Mouse (Mus musculus): ENCODE data around the gene Usp49. TPM values are rescaled to one million over a fixed set of nuclear protein-coding genes. Genes with fewer than 3 reads are reported as not detected.
"Not testable (repeated sequence)": the region's sequence is repeated elsewhere in the genome, so short reads cannot be mapped to it uniquely, and the experiment has no call there.

The Usp49 gene
- polyA plus RNA-seq, 1 experiment from 2014 or later: 3.5 TPM

DNA sequence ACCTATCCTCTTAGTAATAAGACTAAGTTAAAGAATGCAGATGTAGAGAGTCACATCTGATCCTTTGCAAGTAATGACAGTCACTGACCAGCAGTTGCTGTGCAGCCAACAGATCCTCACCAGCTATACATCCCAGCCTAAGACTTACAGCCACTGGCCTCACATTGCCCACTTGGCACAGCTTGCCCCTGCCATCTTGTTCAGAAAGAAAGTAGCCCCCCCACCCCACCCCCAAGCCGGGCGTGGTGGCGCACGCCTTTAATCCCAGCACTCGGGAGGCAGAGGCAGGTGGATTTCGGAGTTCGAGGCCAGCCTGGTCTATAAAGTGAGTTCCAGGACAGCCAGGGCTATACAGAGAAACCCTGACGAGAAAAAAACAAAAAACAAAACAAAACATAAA lies 23.9 kb downstream of the Usp49 start:
- not testable (repeated sequence) for H3K9me3 ChIP-seq (replicated peaks); H3K4me2 ChIP-seq; H3K9ac ChIP-seq; H3K27ac ChIP-seq (ENCODE audit: poor library complexity, severe bottlenecking); H3K36me3 ChIP-seq; H3K4me3 ChIP-seq; H3K27me3 ChIP-seq (replicated peaks); ATAC-seq (ENCODE audit: insufficient number of reproducible peaks, low FRiP score); H3K4me1 ChIP-seq (replicated peaks)
- 94% methylated on average over 8 of the region's 8 CpGs for WGBS

DNA sequence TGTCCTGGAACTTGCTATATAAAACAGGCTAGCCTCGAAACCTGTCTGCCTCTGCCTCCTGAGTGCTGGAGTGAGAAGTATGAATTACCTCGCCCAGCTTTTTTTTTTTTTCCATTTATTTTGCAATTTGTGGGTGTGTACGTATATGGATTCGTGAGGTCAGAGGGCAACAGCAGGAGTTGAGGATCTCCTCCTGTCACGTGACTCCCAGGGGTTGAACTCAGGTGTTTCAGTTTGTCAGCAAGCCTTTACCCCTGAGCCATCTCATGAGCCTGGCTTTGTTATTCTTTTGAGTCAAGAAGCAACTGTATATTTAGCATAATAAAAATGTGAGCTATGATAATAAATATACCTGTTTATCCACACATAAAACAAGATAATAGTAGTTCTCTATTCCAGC lies 25.2 kb downstream of the Usp49 start:
- Histone ChIP-seq H3K36me3 (peaks cover 10% of the 10 kb centered on the region; the same call in 1 of the 2 replicates), H3K27ac (ENCODE audit: poor library complexity, severe bottlenecking) (no peak overlapping the region), H3K9me3 (replicated peaks) (no peaks in the 10 kb centered on the region), H3K4me1 (replicated peaks) (no peaks in the 10 kb centered on the region), H3K4me3 (no peak overlapping the region), H3K4me2 (no peak overlapping the region), H3K9ac (no peak overlapping the region), H3K27me3 (replicated peaks) (no peaks in the 10 kb centered on the region)
- ATAC-seq (ENCODE audit: insufficient number of reproducible peaks, low FRiP score): no peak
- WGBS: 84% methylated on average over 5 of the region's 5 CpGs

DNA sequence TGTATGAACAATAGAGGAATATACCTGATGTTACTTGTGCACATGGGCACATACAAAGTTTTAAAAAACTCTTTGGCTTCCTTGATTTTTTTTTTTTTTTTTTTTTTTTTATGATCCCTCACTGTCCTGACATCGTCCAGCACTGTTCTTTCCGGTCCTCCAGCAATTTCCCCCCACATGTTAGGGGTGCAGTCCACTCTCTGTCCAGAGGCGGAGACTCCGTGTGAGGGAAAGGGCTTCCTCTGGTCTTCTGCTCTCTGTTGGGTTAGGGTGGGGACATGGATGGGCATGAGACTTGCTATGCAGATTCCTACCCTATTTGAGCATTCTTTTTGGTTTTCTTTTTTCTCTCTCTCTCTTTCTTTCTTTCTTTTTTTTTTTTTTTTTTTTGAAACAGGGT lies 27.4 kb downstream of the Usp49 start:
- no peak overlapping the region for H3K4me2 ChIP-seq
- no peak overlapping the region for H3K27ac ChIP-seq (ENCODE audit: poor library complexity, severe bottlenecking)
- no peak overlapping the region for H3K4me3 ChIP-seq
- 0 out of 2 replicates have a peak, but pooled peaks cover 7% of the 10 kb centered on the region for H3K36me3 ChIP-seq
- no peaks in the 10 kb centered on the region for H3K9me3 ChIP-seq (replicated peaks)
- H3K27me3 ChIP-seq (replicated peaks): no peaks in the 10 kb centered on the region
- no peak for ATAC-seq (ENCODE audit: insufficient number of reproducible peaks, low FRiP score)
- WGBS: 81% methylated on average over 4 of the region's 4 CpGs
- H3K9ac ChIP-seq: no peak overlapping the region
- no peaks in the 10 kb centered on the region for H3K4me1 ChIP-seq (replicated peaks)

DNA sequence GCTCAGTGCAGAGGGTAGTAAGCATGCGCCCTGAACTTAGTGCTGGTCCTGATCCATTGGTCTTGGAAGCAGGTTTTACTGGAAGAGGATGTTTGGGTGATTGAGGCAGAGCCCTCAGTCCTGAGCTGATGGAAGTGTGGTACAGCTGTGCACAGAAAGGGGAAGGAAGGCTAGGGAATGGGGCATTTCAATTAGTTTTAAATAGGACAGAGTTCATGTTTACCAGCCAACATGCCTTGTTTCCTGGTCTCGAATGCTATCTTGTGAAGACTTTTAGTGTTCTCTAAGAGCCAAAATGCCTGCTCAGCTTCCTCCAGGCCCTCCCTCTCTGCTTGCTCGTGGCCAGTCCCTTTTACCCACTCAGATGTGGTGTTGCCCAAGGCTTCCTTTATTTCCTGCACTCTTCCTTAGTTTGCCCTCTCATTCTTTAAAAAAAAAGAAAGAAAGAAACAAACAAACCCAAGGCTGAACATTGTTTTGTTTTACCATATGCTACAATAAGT lies 28.3 kb downstream of the Usp49 start:
- WGBS: 77% methylated on average over 3 of the region's 3 CpGs
- Histone ChIP-seq H3K4me3 (no peak overlapping the region), H3K9ac (no peak overlapping the region), H3K36me3 (0 out of 2 replicates have a peak, but pooled peaks cover 1% of the 10 kb centered on the region), H3K4me2 (no peak overlapping the region), H3K9me3 (replicated peaks) (no peaks in the 10 kb centered on the region), H3K27ac (ENCODE audit: poor library complexity, severe bottlenecking) (no peak overlapping the region), H3K27me3 (replicated peaks) (no peaks in the 10 kb centered on the region), H3K4me1 (replicated peaks) (peaks cover 6% of the 10 kb centered on the region)
- ATAC-seq (ENCODE audit: insufficient number of reproducible peaks, low FRiP score): no peak

DNA sequence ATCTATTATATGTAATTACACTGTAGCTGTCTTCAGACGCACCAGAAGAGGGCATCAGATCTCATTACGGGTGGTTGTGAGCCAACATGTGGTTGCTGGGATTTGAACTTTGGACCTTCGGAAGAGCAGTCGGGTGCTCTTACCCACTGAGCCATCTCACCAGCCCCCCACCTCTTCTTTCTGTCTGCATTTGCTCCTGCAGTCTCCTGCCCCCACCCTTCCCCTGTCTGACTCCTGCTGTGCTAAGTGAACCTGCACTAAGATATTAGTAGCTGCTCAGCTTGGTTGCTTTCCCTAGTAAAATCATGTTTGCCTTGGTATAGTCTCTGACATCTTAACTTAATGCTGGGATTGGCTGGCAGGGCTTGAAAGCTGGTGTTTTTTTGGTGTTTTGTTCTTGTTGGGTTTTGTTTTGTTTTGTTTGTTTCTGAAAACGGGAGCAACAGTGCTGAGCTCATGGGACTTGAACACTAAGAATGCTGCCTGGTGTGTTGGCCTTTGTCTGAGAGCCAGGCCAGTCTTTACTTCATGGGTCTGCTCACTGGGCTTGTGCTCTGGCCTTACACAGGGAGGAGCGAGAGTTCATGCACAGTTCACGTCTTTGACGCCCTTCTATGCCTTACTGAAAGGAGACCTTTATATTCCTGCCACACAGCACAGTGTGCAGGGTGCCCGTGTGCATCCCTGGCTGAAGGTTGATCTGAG lies 32.7 kb downstream of the Usp49 start:
- Histone ChIP-seq H3K4me2 (no peak overlapping the region), H3K9me3 (replicated peaks) (no peaks in the 10 kb centered on the region), H3K36me3 (no peaks in the 10 kb centered on the region), H3K27me3 (replicated peaks) (no peaks in the 10 kb centered on the region), H3K4me3 (no peak overlapping the region), H3K9ac (no peak overlapping the region), H3K4me1 (replicated peaks) (peaks cover 14% of the 10 kb centered on the region), H3K27ac (ENCODE audit: poor library complexity, severe bottlenecking) (no peak overlapping the region)
- ATAC-seq (ENCODE audit: insufficient number of reproducible peaks, low FRiP score): no peak
- WGBS: 67% methylated on average over 9 of the region's 9 CpGs

DNA sequence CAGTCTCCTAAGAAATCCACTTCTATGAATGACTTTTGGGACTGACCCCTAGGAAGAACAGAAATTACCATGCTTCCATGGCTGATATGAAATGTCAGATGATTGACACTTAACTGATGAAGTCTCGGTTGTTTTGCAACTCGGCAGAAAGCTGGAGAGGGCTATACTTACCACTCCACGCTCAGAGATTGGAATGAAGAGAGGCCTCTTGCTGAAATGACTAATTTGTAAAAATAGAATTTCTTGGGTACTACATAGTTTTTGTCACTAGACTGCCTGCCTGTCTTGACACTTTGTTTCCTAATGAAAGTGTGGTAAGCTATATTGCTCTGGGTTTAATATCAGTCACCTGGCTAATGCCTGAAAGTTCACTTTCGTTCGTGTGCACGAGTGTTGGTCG lies 34.0 kb downstream of the Usp49 start:
- Histone ChIP-seq H3K4me2 (no peak overlapping the region), H3K4me3 (no peak overlapping the region), H3K9me3 (replicated peaks) (no peaks in the 10 kb centered on the region), H3K36me3 (no peaks in the 10 kb centered on the region), H3K27me3 (replicated peaks) (no peaks in the 10 kb centered on the region), H3K27ac (ENCODE audit: poor library complexity, severe bottlenecking) (no peak overlapping the region), H3K4me1 (replicated peaks) (peaks cover 14% of the 10 kb centered on the region), H3K9ac (no peak overlapping the region)
- no peak for ATAC-seq (ENCODE audit: insufficient number of reproducible peaks, low FRiP score)
- 72% methylated on average over 7 of the region's 7 CpGs for WGBS

DNA sequence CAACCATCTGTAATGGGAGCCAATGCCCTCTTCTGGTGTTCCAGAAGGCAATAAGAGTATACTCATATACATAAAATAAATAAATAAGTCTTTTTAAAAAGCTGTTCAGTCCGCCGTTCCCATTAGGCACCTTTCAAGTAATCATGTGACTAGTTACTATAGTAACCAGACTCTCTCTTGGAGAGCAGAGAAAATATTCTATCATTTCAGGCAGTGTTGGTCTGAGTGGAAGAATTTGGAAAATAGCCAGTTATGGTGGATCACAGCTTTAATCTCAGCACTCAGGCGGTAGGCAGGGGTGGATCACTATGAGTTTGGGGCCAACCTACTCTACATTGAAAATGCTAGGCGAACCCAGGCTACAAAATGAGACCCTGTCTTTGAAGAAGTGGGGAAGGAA lies 38.7 kb downstream of the Usp49 start:
- Histone ChIP-seq H3K36me3 (no peaks in the 10 kb centered on the region), H3K27ac (ENCODE audit: poor library complexity, severe bottlenecking) (no peak overlapping the region), H3K4me3 (no peak overlapping the region), H3K9ac (no peak overlapping the region), H3K9me3 (replicated peaks) (no peaks in the 10 kb centered on the region), H3K4me1 (replicated peaks) (peaks cover 17% of the 10 kb centered on the region), H3K4me2 (no peak overlapping the region), H3K27me3 (replicated peaks) (peaks cover 19% of the 10 kb centered on the region)
- 77% methylated on average over 4 of the region's 4 CpGs for WGBS
- ATAC-seq (ENCODE audit: insufficient number of reproducible peaks, low FRiP score): no peak

DNA sequence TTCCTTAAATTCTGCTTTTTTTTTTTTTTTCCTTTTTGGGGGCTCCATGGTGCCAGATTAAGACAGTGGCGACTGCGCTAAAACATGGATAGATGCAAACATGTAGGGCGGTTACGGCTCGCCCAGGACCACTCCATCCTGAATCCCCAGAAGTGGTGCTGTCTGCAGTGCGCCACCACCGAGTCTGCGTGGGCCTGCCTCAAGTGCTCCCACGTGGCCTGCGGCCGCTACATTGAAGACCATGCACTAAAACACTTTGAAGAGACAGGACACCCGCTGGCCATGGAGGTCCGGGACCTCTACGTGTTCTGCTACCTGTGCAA lies 41.5 kb downstream of the Usp49 start:
- peak; percentile 10; the same call in 1 of the 2 replicates for ATAC-seq (ENCODE audit: insufficient number of reproducible peaks, low FRiP score)
- H3K27ac ChIP-seq (ENCODE audit: poor library complexity, severe bottlenecking): no peak overlapping the region

DNA sequence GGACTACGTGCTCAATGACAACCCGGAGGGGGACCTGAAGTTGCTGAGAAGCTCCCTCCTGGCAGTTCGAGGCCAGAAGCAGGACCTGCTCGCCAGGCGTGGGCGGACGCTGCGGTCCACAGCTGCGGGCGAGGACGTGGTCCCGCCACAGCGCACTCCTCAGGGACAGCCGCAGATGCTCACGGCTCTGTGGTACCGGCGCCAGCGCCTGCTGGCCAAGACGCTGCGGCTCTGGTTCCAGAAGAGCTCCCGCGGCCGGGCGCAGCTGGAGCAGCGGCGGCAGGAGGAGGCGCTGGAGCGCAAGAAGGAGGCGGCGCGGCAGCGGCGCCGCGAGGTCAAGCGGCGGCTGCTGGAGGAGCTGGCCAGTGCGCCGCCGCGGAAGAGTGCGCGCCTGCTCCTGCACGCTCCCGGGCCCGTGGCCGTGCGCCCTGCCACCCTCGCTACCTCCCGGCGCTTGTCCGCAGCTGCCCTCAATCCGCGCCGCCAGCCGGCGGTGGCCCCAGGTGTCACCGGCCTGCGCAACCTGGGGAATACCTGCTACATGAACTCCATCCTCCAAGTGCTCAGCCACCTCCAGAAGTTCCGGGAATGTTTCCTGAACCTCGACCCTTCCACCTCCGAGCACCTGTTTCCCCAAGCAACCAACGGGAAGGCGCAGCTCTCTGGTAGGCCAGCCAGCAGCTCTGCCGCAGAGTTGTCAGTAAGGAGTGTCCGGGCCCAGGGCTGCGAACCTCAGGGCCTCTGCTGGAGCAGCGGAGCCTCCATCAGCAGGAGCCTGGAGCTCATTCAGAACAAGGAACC lies 42.0 kb downstream of the Usp49 start:
- no peaks in the 10 kb centered on the region for H3K9me3 ChIP-seq (replicated peaks)
- H3K27me3 ChIP-seq (replicated peaks): peaks cover 19% of the 10 kb centered on the region
- H3K4me2 ChIP-seq: peak overlapping the region; percentile 96
- WGBS: 6% methylated on average over 60 of the region's 68 CpGs
- H3K4me1 ChIP-seq (replicated peaks): peaks cover 13% of the 10 kb centered on the region
- peaks cover 16% of the 10 kb centered on the region; the same call in 1 of the 2 replicates for H3K36me3 ChIP-seq
- no peak overlapping the region for H3K27ac ChIP-seq (ENCODE audit: poor library complexity, severe bottlenecking)
- peak overlapping the region; percentile 55 for H3K4me3 ChIP-seq
- H3K9ac ChIP-seq: peak overlapping the region; percentile 79
- ATAC-seq (ENCODE audit: insufficient number of reproducible peaks, low FRiP score): peak; percentile 71

More for the DNA sequence above, 41.5 kb downstream of the Usp49 start:
- Histone ChIP-seq H3K4me1 (replicated peaks) (peaks cover 13% of the 10 kb centered on the region), H3K4me2 (peak overlapping the region; percentile 96), H3K27me3 (replicated peaks) (peaks cover 19% of the 10 kb centered on the region), H3K9me3 (replicated peaks) (no peaks in the 10 kb centered on the region), H3K9ac (peak overlapping the region; percentile 79), H3K4me3 (peak overlapping the region; percentile 55), H3K36me3 (peaks cover 13% of the 10 kb centered on the region; the same call in 1 of the 2 replicates)
- 15% methylated on average over 14 of the region's 14 CpGs for WGBS

DNA sequence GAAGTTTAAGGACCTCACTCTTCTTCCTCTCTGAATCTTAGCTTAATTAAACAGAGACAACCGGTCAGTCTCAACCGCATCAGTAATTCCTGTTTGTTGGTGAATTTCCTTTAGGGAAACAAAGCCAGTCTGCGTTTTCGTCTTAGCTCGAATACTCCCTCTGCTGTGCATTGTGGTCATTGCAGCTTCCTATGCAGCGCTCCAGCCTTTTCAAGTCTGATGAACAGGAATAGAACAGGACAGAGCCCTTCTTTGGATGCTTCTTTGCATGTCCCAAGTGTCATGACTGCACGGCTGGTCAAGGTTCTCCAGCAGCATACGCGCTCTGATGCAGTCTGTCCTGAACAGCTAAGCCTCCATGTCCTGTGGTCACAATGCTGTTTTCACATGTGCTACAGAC lies 46.1 kb downstream of the Usp49 start:
- no peak for ATAC-seq (ENCODE audit: insufficient number of reproducible peaks, low FRiP score)
- H3K4me2 ChIP-seq: no peak overlapping the region

DNA sequence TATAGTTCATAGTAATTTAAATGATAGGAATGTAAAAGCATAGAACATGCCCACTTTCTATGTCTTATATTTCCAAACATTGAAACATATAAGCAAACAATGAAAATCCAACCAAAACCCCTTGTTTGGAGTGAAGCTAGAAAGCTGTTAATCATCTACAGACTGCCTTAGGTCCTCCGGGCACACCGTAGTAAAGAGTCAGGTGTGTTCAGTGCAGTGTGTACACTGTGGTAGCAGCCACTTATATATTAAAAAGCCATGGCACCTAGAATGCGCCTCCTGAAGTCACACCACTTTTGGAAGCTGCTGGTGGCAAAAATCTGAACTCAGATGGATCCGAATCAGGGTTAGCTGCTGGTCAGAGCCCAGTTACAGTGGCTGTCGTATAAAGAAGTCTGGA lies 47.7 kb downstream of the Usp49 start:
- peaks cover under 1% of the 10 kb centered on the region; the same call in 1 of the 2 replicates for H3K4me1 ChIP-seq (replicated peaks)
- H3K9me3 ChIP-seq (replicated peaks): no peaks in the 10 kb centered on the region
- no peak overlapping the region for H3K4me2 ChIP-seq
- H3K36me3 ChIP-seq: peaks cover 66% of the 10 kb centered on the region
- H3K9ac ChIP-seq: no peak overlapping the region
- H3K27ac ChIP-seq (ENCODE audit: poor library complexity, severe bottlenecking): no peak overlapping the region
- H3K4me3 ChIP-seq: no peak overlapping the region
- WGBS: 85% methylated on average over 5 of the region's 5 CpGs
- peaks cover 2% of the 10 kb centered on the region for H3K27me3 ChIP-seq (replicated peaks)
- no peak for ATAC-seq (ENCODE audit: insufficient number of reproducible peaks, low FRiP score)

More for the DNA sequence above, 46.1 kb downstream of the Usp49 start:
- WGBS: 22% methylated on average over 9 of the region's 9 CpGs
- no peak overlapping the region for H3K4me3 ChIP-seq
- H3K27me3 ChIP-seq (replicated peaks): peaks cover 10% of the 10 kb centered on the region
- H3K9ac ChIP-seq: no peak overlapping the region
- H3K36me3 ChIP-seq: peaks cover 51% of the 10 kb centered on the region
- no peak overlapping the region for H3K27ac ChIP-seq (ENCODE audit: poor library complexity, severe bottlenecking)
- H3K9me3 ChIP-seq (replicated peaks): no peaks in the 10 kb centered on the region
- H3K4me1 ChIP-seq (replicated peaks): peaks cover 13% of the 10 kb centered on the region

All from heart, embryonic 12.5 days (tissue).